Mouse (Mus musculus): ENCODE measurements around the gene Csf1. TPM values are rescaled to one million over a fixed set of nuclear protein-coding genes. Genes with fewer than 3 reads are reported as not detected.

Csf1 gene
- total RNA-seq, 2 experiments from 2014 or later, result 20.4 to 20.5 TPM

DNA sequence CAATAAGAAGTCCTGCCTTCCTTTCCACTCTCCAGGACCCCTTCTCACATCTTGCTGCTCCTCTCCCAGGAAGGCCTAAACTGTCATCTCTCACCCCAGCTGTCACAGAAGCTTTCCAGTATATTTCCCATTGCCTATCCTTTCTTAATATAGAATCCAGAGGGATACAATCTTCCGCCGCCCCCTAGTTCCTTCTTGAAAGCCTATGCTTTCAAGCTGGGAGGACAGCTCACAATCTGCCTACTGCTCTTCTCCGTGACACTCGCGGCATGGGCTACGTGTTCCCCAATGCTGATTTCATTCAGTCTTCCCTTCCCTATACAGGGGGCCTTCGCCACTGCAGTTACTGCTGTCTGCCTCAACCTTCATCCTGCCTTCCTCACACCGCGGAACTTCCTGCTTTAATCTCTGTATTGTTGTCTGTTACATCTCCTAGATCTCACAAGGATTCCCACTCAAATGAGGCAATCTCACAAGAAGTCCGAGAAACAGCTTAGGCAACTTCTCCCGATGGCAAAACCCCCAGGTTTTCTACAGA, 30.6 kb upstream of the Csf1 start:
- no peak for TF ChIP-seq CTCF (conservative IDR thresholded peaks at IDR 0.05)
- Histone ChIP-seq H3K27ac (no peak overlapping the region), H3K4me3 (no peak overlapping the region)
- DNase-seq (ENCODE audit: low spot score in 2 of 2), result no peak

DNA sequence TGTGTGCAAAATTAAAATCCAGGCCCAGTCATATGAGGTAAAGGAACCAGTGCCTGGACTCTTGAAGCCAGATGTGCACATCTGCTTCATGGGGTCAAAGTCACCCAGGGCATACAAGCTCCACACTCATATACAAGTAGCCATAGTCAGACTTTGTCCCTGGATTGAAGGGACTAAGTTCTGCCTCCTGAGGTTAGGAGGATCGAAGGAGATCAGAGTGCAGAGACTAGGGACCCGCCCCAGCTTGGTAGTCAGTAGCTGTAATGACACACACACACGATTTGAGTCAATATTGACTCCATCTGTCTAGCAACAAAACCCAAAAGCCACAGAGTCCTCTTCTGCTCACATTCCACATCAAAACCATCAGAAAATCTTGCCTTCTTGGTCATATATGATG, 30.0 kb upstream of the Csf1 start:
- no peak for TF ChIP-seq CTCF (conservative IDR thresholded peaks at IDR 0.05)

GRCm38 (mm10) chr3:107788885-107789284, 28.6 kb upstream of the Csf1 start:
- Histone ChIP-seq H3K4me3 (no peak overlapping the region), H3K27ac (peak overlapping the region; percentile 71)
- no peak for TF ChIP-seq CTCF (conservative IDR thresholded peaks at IDR 0.05)
- peak in 1 of 2 experiments; percentile 15 for DNase-seq (ENCODE audit: low spot score in 2 of 2)

More for the DNA sequence above, 30.0 kb upstream of the Csf1 start:
- DNase-seq (ENCODE audit: low spot score in 2 of 2), result no peak
- peak overlapping the region; percentile 71; the same call in 1 of the 2 replicates for H3K27ac ChIP-seq
- H3K4me3 ChIP-seq, result no peak overlapping the region

GRCm38 (mm10) chr3:107787613-107788501, 27.6 kb upstream of the Csf1 start:
- TF ChIP-seq CTCF (conservative IDR thresholded peaks at IDR 0.05), result no peak
- Histone ChIP-seq H3K4me3 (no peak overlapping the region), H3K27ac (peak overlapping the region; percentile 71)
- DNase-seq (ENCODE audit: low spot score in 2 of 2), result no peak

DNA sequence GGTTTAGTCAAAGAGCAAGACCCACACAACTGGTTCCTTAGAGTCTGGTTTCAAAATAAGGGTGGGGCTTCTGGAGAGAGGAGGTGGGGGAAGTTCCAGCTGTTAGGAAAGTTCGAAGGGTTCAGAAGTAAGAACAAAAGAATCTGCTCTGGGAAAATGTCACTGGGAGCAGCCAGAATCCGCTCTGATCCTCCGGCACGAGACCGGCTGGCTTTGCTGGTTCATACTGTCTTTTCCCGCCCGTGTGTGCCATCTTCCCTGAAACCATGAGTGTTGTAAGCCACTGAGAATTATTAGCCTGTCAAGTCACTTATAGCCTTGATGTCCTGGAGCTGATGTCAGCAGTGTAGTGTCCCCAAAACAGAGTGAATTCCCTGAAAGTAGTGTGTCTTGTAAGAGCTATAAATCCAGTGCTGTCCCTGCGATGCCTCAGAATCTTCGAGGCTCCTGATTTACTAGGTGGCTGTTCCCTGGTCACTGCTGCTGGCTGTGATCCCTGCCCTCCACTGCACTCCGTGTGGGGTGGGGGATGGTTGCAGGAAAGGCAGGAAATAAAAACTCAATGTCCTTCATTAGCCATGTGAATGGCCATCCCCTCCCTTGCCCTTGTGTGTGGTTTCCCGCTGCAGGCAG, 26.8 kb upstream of the Csf1 start:
- H3K4me3 ChIP-seq, result no peak overlapping the region
- no peak for DNase-seq (ENCODE audit: low spot score in 2 of 2)
- TF ChIP-seq CTCF (conservative IDR thresholded peaks at IDR 0.05), result no peak
- peak overlapping the region; percentile 71; the same call in 1 of the 2 replicates for H3K27ac ChIP-seq

DNA sequence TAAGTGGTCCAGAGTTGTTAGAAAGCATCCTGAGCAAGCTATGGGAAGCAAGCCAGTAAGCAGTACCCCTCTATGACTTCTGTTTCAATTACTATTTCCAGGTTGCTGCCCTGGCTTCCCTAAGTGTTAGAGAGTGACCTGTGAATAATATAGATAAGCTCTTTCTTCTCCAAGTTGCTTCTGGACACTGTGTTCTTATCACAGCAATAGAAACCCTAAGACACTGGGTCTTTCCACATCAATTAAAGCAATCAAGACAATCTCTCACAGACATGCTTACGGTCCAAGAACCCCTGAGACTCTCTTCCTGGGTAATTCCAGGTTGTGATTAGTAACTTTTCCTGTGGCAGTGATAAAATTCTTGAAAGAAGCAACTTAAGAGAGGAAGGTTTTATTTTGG, 26.1 kb upstream of the Csf1 start:
- TF ChIP-seq CTCF (conservative IDR thresholded peaks at IDR 0.05), result no peak
- Histone ChIP-seq H3K27ac (no peak overlapping the region), H3K4me3 (no peak overlapping the region)
- no peak for DNase-seq (ENCODE audit: low spot score in 2 of 2)

DNA sequence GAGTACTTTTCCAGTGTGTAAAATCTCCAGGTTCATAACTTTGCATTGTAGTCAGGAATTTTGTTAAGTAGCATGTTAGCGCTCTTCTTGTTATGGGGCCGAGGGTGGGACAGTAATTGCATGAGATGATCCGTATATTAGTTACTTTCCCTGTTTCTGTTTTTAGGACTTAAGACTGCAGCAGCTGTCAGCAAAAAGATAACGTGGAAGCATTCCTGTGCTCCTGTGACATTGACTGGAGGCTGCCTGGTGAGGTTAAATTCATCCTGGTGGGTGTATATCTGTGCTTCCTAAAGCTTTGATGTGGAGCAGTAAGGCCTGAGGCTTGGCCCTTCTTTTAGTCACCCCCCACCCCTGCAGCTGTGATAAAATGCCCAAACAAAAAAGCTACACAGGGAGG, 25.3 kb upstream of the Csf1 start:
- no peak overlapping the region for H3K4me3 ChIP-seq
- no peak overlapping the region for H3K27ac ChIP-seq
- TF ChIP-seq CTCF (conservative IDR thresholded peaks at IDR 0.05), result no peak
- DNase-seq (ENCODE audit: low spot score in 2 of 2), result no peak

DNA sequence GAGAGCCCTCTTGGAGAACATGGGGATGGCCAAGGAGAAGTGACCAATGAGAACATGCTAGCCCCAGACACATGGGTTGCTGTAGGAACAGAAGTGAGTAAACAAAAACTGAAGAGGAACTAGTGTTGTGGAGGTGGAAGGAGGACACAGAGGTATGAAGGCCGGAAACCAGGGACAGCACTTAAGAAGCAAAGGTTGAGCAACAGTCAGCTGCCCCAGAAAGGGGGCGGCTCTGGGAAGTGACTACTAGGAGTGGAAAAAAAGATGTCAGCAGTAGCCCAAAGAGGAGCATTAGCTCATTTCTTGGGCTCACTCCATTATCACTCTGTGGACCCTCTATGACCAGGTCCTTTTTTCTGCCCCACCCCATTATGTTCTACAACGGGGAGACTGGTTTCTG, 23.0 kb upstream of the Csf1 start:
- Histone ChIP-seq H3K4me3 (no peak overlapping the region), H3K27ac (no peak overlapping the region)
- DNase-seq (ENCODE audit: low spot score in 2 of 2), result no peak
- TF ChIP-seq CTCF (conservative IDR thresholded peaks at IDR 0.05), result no peak

DNA sequence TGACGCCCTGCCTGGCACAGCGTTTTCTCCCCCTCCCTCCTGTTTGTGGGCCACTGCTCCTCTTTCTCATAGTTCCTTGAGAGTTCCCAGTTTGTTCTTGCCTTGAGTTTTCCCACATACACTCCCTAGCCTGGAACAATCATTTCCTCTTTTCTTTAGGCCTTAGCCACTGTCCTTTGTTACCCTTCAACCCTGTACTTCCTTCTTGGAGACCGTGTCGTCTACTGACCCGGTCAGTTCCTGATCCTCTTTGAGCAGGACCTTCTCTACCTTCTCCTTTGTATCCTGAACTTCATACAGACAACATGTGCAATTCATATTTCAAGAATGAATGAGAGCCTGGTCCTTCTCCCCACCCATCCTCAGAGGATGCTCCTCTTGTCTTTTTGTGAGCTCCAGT, 21.0 kb upstream of the Csf1 start:
- Histone ChIP-seq H3K27ac (no peak overlapping the region), H3K4me3 (no peak overlapping the region)
- no peak for TF ChIP-seq CTCF (conservative IDR thresholded peaks at IDR 0.05)
- no peak for DNase-seq (ENCODE audit: low spot score in 2 of 2)

DNA sequence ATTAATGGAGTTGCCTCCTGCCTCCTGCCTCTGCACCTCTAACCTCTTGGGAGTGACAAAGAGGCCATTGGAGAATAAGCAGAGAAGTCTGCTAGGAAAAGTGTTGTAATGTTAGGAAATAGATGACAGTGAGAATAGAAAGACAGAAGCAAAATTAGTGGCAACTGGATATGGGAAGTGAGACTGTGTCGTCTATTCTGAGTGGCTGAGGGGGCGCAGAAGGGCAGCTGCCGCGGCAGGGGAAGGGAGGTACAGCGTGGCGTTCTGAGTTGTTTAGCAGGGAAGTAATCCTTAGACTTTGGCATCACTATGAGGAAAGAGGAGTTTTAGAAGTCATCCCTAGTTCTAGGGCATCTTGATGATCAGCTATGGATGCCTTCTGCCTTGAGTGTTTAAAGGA, 17.7 kb upstream of the Csf1 start:
- Histone ChIP-seq H3K4me3 (no peak overlapping the region), H3K27ac (no peak overlapping the region)
- no peak for DNase-seq (ENCODE audit: low spot score in 2 of 2)
- no peak for TF ChIP-seq CTCF (conservative IDR thresholded peaks at IDR 0.05)

GRCm38 (mm10) chr3:107776295-107776694, 16.0 kb upstream of the Csf1 start:
- no peak for TF ChIP-seq CTCF (conservative IDR thresholded peaks at IDR 0.05)
- no peak overlapping the region for H3K27ac ChIP-seq
- H3K4me3 ChIP-seq, result no peak overlapping the region
- DNase-seq (ENCODE audit: low spot score in 2 of 2), result no peak

DNA sequence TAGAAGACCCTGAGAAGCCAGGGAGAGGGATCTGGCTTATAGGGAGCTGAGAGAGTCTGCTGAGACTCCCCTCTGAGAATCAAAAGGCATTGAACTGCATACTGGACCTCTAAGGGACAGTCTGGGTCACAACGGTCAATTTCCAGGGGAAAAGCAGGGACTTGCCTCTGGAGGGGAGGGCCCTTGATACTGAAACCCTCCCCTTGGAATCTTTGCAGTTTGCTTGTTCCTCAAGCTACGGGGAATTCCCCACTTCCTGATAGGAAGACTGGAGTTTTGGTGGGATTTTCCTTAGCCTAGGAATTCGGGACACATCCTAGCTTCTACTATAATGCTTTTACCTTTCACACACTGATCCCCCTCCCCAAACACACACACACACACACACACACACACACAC, 15.5 kb upstream of the Csf1 start:
- Histone ChIP-seq H3K4me3 (no peak overlapping the region), H3K27ac (no peak overlapping the region)
- DNase-seq (ENCODE audit: low spot score in 2 of 2), result no peak
- TF ChIP-seq CTCF (conservative IDR thresholded peaks at IDR 0.05), result no peak

DNA sequence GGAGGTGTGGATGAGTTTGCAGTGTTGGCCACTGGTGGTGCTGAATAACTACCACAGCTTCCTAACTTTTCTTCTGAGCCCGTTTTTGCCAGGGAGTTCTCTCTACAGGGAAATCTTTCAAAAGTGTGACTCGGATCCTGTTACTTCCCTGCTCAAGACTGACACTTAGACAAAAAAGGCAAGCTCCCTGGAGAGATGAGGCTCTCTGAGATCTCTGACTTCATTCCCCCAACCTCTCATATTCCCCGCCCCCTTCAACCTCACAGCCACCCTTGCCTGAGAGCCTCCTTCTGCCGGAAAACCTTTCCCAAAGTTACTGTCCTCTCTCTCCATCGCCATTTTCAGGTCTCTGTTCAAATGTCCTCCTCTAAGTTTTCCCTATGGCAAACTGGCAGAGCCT, 14.8 kb upstream of the Csf1 start:
- no peak for TF ChIP-seq CTCF (conservative IDR thresholded peaks at IDR 0.05)
- no peak overlapping the region for H3K4me3 ChIP-seq
- no peak for DNase-seq (ENCODE audit: low spot score in 2 of 2)
- H3K27ac ChIP-seq, result no peak overlapping the region
